Mouse (Mus musculus) intestine, postnatal 0 days (tissue): ENCODE data around the gene Mblac1. TPM values are rescaled to one million over a fixed set of nuclear protein-coding genes. Genes with fewer than 3 reads are reported as not detected.

Experiments used
- ATAC-seq: fragments of 200-750 bp; cut with Nextera tagmentation; 2 replicates; pipeline ENCODE4 v1.8.0; 2017; ENCODE audit warnings: mild to moderate bottlenecking, moderate TSS enrichment, moderate library complexity
- H3K27ac ChIP-seq: fragments of 300-500 bp; sonication (generic); 2 replicates; pipeline ENCODE4 v1.5.1; 2014; ENCODE audit warnings: mild to moderate bottlenecking, low read depth, low read length, moderate library complexity
- H3K27me3 ChIP-seq: fragments of 300-500 bp; sonication (generic); replicated peaks from 2 replicates; pipeline ENCODE4 v1.6.1; 2014; ENCODE audit warnings: low read length, mixed read lengths; ENCODE audit not compliant: control insufficient read depth, insufficient read depth
- H3K36me3 ChIP-seq: fragments of 300-500 bp; sonication (generic); 2 replicates; pipeline ENCODE4 v1.6.1; 2014; ENCODE audit warnings: mild to moderate bottlenecking, moderate library complexity; ENCODE audit not compliant: control insufficient read depth, insufficient read depth
- H3K4me1 ChIP-seq: fragments of 300-500 bp; sonication (generic); replicated peaks from 2 replicates; pipeline ENCODE4 v1.6.1; 2014; ENCODE audit warnings: antibody characterized with exemption, low read length, mixed read lengths; ENCODE audit not compliant: control insufficient read depth, insufficient read depth
- H3K4me2 ChIP-seq: fragments of 300-500 bp; sonication (generic); replicated peaks from 2 replicates; pipeline ENCODE4 v1.6.1; 2014; ENCODE audit warnings: low read depth, mild to moderate bottlenecking, moderate library complexity
- H3K4me3 ChIP-seq: fragments of 300-500 bp; sonication (generic); 2 replicates; pipeline ENCODE4 v1.5.1; 2014; ENCODE audit warnings: low read depth, low read length
- H3K9ac ChIP-seq: fragments of 300-500 bp; sonication (generic); 2 replicates; pipeline ENCODE4 v1.6.1; 2014; ENCODE audit warnings: mild to moderate bottlenecking, low read depth, low read length
- H3K9me3 ChIP-seq: fragments of 300-500 bp; sonication (generic); 2 replicates; pipeline ENCODE4 v1.6.1; 2016; ENCODE audit warnings: mixed run types; ENCODE audit not compliant: control insufficient read depth
- CTCF ChIP-seq: sonication (generic); IDR thresholded peaks from 2 replicates; pipeline ENCODE4 v1.5.1; 2016; ENCODE audit warnings: low read depth, mild to moderate bottlenecking, control low read depth, antibody characterized with exemption, moderate library complexity
- WGBS: fragments of 180-500 bp; shearing (Covaris S2); extraction: QIAGEN DNeasy Blood & Tissue Kit; methylation state at CpG from one replicate; pipeline ENCODE4 v1.1.7; 2014; 5-methylcytosine and 5-hydroxymethylcytosine counted together
- polyA plus RNA-seq: library from polyadenylated mRNA; unstranded; fragments of >200 nt; fragmentation: Nextera tagmentation; extraction: Ambion mirVana; gene quantifications from 2 replicates; pipeline ENCODE4 v1.2.1, GENCODE M21; 2015

Mblac1 gene
- polyA plus RNA-seq, 1 experiment from 2014 or later = 5.2 TPM

GRCm38 (mm10) chr5:138186950-138187638, 7.0 kb upstream of the Mblac1 start, which contains the start of the genes Taf6 and Cnpy4:
TSS of gene Taf6 (minus strand) at chr5:138187451.
TSS of gene Cnpy4 (plus strand) at chr5:138187485.
- no peaks in the 10 kb centered on the region for H3K9me3 ChIP-seq
- peak within 1 kb of the TSS; percentile 47; the same call in 1 of the 2 replicates for H3K27ac ChIP-seq
- H3K4me2 ChIP-seq = peak within 1 kb of the TSS; percentile 68
- 0 out of 2 replicates have a peak, but pooled peaks cover 4% of the 10 kb centered on the region for H3K4me1 ChIP-seq
- H3K36me3 ChIP-seq = peaks cover 16% of the 10 kb centered on the region
- no peaks in the 10 kb centered on the region for H3K27me3 ChIP-seq
- peak; percentile 82 for ATAC-seq
- H3K4me3 ChIP-seq = peak within 1 kb of the TSS; percentile 68
- peak within 1 kb of the TSS; percentile 72 for H3K9ac ChIP-seq
- under 1% methylated on average over 31 of the region's 31 CpGs for WGBS
- TF ChIP-seq CTCF = no peak

DNA sequence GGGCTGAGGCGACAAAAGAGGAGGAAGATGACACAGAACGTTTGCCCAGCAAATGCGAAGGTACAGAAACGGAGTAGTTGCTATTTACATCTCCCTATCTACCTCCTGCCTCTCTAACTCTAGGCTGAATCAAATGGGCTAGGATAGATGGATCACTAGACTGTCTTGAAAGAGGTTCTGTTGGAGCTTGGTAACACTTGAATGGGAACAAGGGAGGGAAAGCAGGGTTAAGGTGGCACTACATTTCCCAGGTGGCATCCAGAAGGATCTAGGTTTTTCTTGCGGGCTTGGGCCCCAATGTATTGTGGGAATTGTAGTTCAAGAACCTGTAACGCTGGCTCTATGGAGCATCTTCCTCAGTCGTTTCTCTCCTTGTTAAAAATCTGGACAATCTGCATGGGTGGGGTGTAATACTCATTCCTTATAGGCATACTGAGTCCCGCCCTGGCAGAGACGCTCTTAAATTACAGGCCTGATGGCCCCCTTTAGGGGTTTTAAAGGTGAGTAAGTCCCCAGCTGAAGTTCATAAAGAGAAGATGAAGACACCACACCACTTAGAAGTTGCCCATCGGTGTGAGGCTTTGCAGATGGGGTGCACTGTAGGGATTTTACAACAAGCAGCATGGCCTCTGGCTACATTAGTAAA, 6.3 kb upstream of the Mblac1 start:
- Histone ChIP-seq H3K9me3 (no peaks in the 10 kb centered on the region), H3K4me2 (peak overlapping the region; percentile 68), H3K4me1 (0 out of 2 replicates have a peak, but pooled peaks cover 4% of the 10 kb centered on the region), H3K27ac (peak overlapping the region; percentile 47; the same call in 1 of the 2 replicates), H3K9ac (peak overlapping the region; percentile 54), H3K4me3 (peak overlapping the region; percentile 68), H3K36me3 (peaks cover 12% of the 10 kb centered on the region; the same call in 1 of the 2 replicates), H3K27me3 (no peaks in the 10 kb centered on the region)
- under 1% methylated on average over 10 of the region's 10 CpGs for WGBS
- ATAC-seq = peak; percentile 81
- no peak for TF ChIP-seq CTCF

DNA sequence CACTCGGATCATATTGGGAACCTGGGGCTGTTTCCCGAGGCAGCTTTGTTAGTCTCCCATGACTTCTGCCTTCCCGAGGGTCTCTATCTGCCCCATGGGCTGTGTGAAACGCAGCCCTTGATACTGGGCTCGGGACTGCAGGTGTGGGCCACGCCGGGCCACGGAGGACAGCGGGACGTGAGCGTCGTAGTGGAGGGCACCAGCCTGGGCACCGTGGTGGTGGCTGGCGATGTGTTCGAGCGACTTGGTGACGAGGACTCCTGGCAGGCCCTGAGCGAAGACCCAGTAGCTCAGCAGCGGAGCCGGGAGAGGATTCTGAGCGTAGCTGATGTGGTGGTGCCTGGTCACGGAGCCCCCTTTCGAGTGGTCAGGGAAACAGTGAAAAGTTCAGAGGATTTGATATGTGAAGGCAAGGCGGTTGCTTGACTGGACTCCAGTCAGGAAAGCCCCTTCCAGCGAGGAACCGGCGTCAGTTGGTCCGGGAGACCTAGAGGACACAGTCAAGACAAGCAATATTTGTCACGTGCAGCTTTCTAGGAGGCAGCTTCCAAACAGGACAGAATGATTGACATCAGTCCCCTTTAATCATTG, 736 bp downstream of the Mblac1 start:
- H3K9ac ChIP-seq = peak overlapping the region; percentile 60
- TF ChIP-seq CTCF = no peak
- H3K4me2 ChIP-seq = peak overlapping the region; percentile 95
- ATAC-seq = peak; percentile 24; the same call in 1 of the 2 replicates
- peak overlapping the region; percentile 64 for H3K4me3 ChIP-seq
- WGBS = 4% methylated on average over 29 of the region's 29 CpGs
- no peaks in the 10 kb centered on the region for H3K4me1 ChIP-seq
- H3K9me3 ChIP-seq = no peaks in the 10 kb centered on the region
- H3K36me3 ChIP-seq = peaks cover 3% of the 10 kb centered on the region; the same call in 1 of the 2 replicates
- no peaks in the 10 kb centered on the region for H3K27me3 ChIP-seq
- H3K27ac ChIP-seq = peak overlapping the region; percentile 54; the same call in 1 of the 2 replicates

DNA sequence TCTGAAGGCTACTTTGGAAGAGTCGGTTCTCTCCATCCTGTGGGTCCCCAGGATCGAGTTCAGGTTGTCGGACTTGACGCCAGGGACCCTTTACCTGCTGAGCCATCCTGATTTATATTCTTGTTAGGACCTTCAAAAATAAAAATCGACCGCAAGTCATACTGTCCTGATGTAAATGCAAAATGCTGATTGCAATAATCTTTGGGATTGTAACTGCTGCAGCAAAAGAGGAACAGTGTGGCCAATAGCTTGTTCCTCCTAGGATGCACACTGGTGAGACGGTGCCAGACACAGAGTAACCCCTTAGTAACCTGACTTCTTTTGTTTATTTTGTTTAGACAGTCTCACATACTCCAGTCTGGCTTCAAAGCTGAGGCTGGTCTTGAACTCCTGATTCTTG, 1.3 kb downstream of the Mblac1 start:
- H3K4me1 ChIP-seq = no peaks in the 10 kb centered on the region
- H3K4me3 ChIP-seq = peak overlapping the region; percentile 64; the same call in 1 of the 2 replicates
- 73% methylated on average over 7 of the region's 7 CpGs for WGBS
- TF ChIP-seq CTCF = no peak
- peak overlapping the region; percentile 95 for H3K4me2 ChIP-seq
- H3K27me3 ChIP-seq = no peaks in the 10 kb centered on the region
- no peaks in the 10 kb centered on the region for H3K9me3 ChIP-seq
- H3K27ac ChIP-seq = no peak overlapping the region
- H3K9ac ChIP-seq = no peak overlapping the region
- H3K36me3 ChIP-seq = peaks cover 3% of the 10 kb centered on the region; the same call in 1 of the 2 replicates
- ATAC-seq = no peak

- no peak overlapping the region for H3K4me3 ChIP-seq
- WGBS = 4% methylated on average over 1 of the region's 1 CpGs
- no peaks in the 10 kb centered on the region for H3K36me3 ChIP-seq
- peak; percentile 65 for TF ChIP-seq CTCF
- H3K27ac ChIP-seq = no peak overlapping the region
- ATAC-seq = no peak
- H3K9me3 ChIP-seq = no peaks in the 10 kb centered on the region
- H3K4me2 ChIP-seq = no peak overlapping the region
- H3K4me1 ChIP-seq = no peaks in the 10 kb centered on the region
- no peak overlapping the region for H3K9ac ChIP-seq
- H3K27me3 ChIP-seq = no peaks in the 10 kb centered on the region
Observed at GRCm38 (mm10) chr5:138199576-138199975, 5.5 kb downstream of the Mblac1 start.

DNA sequence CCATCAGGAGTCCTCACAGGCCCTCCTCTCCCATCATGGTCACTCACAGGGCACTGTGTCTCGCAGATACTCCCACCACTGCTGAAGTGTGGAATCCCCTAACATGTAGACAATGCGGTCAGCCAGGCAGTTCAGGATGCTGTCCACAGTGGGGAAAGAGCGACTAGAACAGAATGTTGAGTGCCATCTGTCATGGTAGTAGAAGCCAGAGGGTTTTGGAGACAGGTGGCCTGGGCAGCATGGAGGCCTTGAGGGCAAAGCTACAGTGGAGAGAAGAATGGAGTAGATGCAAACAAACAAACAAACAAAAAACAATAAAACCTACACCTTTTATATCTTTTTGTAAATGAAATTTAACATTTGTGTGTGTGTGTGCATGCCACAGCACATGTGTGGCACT, 8.0 kb downstream of the Mblac1 start:
- H3K9ac ChIP-seq = no peak overlapping the region
- TF ChIP-seq CTCF = no peak
- no peak overlapping the region for H3K27ac ChIP-seq
- 93% methylated on average over 3 of the region's 3 CpGs for WGBS
- no peaks in the 10 kb centered on the region for H3K4me1 ChIP-seq
- H3K4me2 ChIP-seq = no peak overlapping the region
- no peak overlapping the region for H3K4me3 ChIP-seq
- no peaks in the 10 kb centered on the region for H3K36me3 ChIP-seq
- no peaks in the 10 kb centered on the region for H3K27me3 ChIP-seq
- no peaks in the 10 kb centered on the region for H3K9me3 ChIP-seq
- ATAC-seq = no peak
